Mouse (Mus musculus): ENCODE results near the gene 1700037H04Rik. TPM values are rescaled to one million over a fixed set of nuclear protein-coding genes. Genes with fewer than 3 reads are reported as not detected.

Gene 1700037H04Rik
- total RNA-seq, 1 experiment = 61.6 TPM

DNA sequence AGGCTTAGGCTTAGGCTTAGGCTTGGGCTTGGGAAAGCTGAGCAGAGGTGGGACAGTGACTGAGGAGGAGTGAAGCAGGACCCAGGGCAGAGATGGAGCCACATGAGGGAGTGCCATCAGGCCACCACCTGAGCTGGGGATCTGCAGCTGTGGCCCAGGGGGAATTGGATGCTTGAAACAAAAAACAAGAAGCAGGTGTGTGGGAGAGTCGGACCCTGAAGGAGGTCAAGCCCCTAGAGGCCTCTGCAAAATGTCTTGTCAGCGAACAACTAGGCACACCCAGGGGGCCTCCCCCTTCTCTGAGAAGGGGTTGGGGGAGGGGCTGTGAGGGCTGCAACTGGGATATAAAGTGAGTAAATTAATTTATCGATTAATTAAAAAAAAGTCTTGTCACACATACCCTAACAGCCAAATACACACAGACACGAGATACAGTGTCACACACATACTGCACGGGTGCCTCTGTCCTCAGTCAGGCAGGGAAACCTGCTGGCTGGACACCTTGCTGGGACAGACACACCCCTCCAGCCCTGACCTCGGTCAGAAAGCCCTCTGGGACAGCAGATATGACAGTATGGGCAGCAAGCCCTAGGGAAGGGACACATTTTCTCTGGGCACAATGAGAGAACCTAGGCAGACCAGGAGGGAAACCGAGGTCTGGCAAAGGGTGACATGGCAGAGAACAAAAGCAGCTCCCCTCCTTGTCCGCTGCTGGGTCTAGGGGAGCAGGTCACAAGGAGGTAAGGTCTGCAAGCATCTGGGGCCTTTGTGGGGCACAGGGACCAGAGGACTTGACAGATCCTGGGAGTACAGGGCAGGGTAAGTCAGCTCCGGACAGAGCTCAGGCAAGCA is 33.7 kb downstream of the 1700037H04Rik start:
- no peak for TF ChIP-seq ZNF384 (IDR thresholded peaks at IDR 0.05; ENCODE audit: low read depth, low read length)
- TF ChIP-seq CHD2 (IDR thresholded peaks at IDR 0.05; ENCODE audit: low read depth, low read length) = no peak
- no peak for TF ChIP-seq ZC3H11A (IDR thresholded peaks at IDR 0.05; ENCODE audit: borderline replicate concordance, low read depth, low read length)
- TF ChIP-seq HCFC1 (IDR thresholded peaks at IDR 0.05; ENCODE audit: borderline replicate concordance, insufficient read depth, low read length) = no peak
- TF ChIP-seq MAFK (IDR thresholded peaks at IDR 0.05; ENCODE audit: insufficient read depth, low read depth, low read length) = no peak
- peaks cover 0 to 9% of the 10 kb centered on the region in 2 experiments; a peak in 1 of 4 replicates for H3K4me1 ChIP-seq (ENCODE audit: control insufficient read depth in 2 of 2, insufficient read depth in 2 of 2, low read length in 2 of 2, poor library complexity in 1 of 2)
- no peak overlapping the region for H3K9ac ChIP-seq (ENCODE audit: insufficient read depth, low read depth, low read length, poor library complexity, severe bottlenecking)
- no peak overlapping the region for H3K4me3 ChIP-seq (ENCODE audit: insufficient read depth in 1 of 2, low read depth in 1 of 2, low read length in 2 of 2, poor library complexity in 1 of 2, severe bottlenecking in 1 of 2)
- no peak for DNase-seq (ENCODE audit: low read depth, low spot score)
- H3K27ac ChIP-seq (ENCODE audit: insufficient read depth, low read depth, low read length, poor library complexity, severe bottlenecking) = no peak overlapping the region
- in situ Hi-C loops (cut with MboI; ENCODE audit: low sequenced_read_pairs in 2 of 2, unreplicated experiment in 2 of 2) = no loop called here
- H3K36me3 ChIP-seq (ENCODE audit: control insufficient read depth, insufficient read depth, low read length, poor library complexity, severe bottlenecking) = no peaks in the 10 kb centered on the region
- no peaks in the 10 kb centered on the region for H3K9me3 ChIP-seq (ENCODE audit: control insufficient read depth, insufficient read depth, low read depth, low read length)

DNA sequence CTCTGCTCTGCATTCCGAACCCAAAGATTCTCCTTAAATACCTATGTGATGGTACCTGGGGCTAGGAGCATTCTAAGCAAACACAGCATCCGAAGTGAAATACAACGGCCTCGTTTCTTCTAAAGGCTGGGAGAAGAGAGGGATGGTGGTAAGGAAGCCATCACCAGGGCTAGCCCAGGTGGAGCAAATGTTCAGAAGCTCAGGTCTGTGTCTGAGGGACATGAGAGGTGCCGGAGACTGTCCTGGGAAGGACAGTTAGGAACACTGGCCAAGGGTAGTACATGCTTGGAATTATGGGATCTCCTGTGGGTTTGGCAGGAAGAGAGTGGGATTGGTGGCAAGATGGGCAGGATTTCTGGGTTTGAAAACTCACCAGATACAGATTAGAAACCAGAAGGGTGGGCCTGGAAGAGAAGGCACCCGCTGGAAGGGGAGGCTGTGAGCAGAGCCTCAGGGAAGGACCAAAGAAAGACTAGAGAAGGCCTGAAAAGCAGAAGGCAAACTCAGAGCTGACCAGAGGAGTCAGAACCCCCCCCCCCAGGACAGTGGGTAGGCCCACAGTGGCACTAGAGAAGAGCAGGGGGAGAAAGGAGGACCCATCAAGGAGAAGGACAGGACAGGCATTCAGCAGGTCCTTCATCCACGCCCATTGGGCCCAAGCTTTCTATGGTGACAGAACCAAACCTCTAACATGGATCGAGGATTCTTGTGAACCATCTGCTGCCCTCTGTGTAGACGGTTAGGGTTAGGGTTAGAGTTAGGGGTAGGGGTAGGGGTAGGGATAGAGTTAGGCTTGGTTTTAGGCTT is 34.5 kb downstream of the 1700037H04Rik start:
- H3K36me3 ChIP-seq (ENCODE audit: control insufficient read depth, insufficient read depth, low read length, poor library complexity, severe bottlenecking) = no peaks in the 10 kb centered on the region
- no peaks in the 10 kb centered on the region for H3K9me3 ChIP-seq (ENCODE audit: control insufficient read depth, insufficient read depth, low read depth, low read length)
- H3K9ac ChIP-seq (ENCODE audit: insufficient read depth, low read depth, low read length, poor library complexity, severe bottlenecking) = no peak overlapping the region
- H3K27ac ChIP-seq (ENCODE audit: insufficient read depth, low read depth, low read length, poor library complexity, severe bottlenecking) = no peak overlapping the region; the same call in 1 of the 2 replicates
- in situ Hi-C loops (cut with MboI; ENCODE audit: low sequenced_read_pairs in 2 of 2, unreplicated experiment in 2 of 2) = no loop called here
- H3K4me3 ChIP-seq (ENCODE audit: insufficient read depth in 1 of 2, low read depth in 1 of 2, low read length in 2 of 2, poor library complexity in 1 of 2, severe bottlenecking in 1 of 2) = no peak overlapping the region
- TF ChIP-seq ZNF384 (IDR thresholded peaks at IDR 0.05; ENCODE audit: low read depth, low read length) (no peak), HCFC1 (IDR thresholded peaks at IDR 0.05; ENCODE audit: borderline replicate concordance, insufficient read depth, low read length) (no peak), CHD2 (IDR thresholded peaks at IDR 0.05; ENCODE audit: low read depth, low read length) (no peak), MAFK (IDR thresholded peaks at IDR 0.05; ENCODE audit: insufficient read depth, low read depth, low read length) (no peak), ZC3H11A (IDR thresholded peaks at IDR 0.05; ENCODE audit: borderline replicate concordance, low read depth, low read length) (no peak)
- DNase-seq (ENCODE audit: low read depth, low spot score) = no peak
- peaks cover 0 to 9% of the 10 kb centered on the region in 2 experiments; a peak in 1 of 4 replicates for H3K4me1 ChIP-seq (ENCODE audit: control insufficient read depth in 2 of 2, insufficient read depth in 2 of 2, low read length in 2 of 2, poor library complexity in 1 of 2)

DNA sequence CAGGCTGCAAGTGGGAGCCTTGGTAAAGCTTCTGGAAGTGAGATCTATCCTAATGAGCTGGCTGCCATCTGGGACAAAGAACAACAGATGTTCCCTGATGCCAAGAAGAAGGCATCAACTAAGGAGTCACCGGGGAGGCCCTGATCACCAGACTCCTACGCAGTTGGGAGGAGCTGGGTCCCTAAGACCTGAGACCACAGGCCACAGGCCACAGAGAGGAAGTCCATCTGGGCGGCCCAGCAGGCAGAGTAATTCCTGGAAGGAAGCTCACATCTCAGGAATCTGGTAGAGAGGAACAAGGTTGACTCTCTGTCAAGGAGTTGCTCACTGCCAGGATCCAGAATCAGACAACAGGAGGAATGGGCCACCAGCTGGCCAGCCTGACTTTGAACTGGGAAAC is 35.7 kb downstream of the 1700037H04Rik start:
- DNase-seq (ENCODE audit: low read depth, low spot score) = no peak
- no peak overlapping the region for H3K9ac ChIP-seq (ENCODE audit: insufficient read depth, low read depth, low read length, poor library complexity, severe bottlenecking)
- in situ Hi-C loops (cut with MboI; ENCODE audit: low sequenced_read_pairs in 2 of 2, unreplicated experiment in 2 of 2) = no loop called here
- no peak overlapping the region for H3K27ac ChIP-seq (ENCODE audit: insufficient read depth, low read depth, low read length, poor library complexity, severe bottlenecking)
- H3K9me3 ChIP-seq (ENCODE audit: control insufficient read depth, insufficient read depth, low read depth, low read length) = no peaks in the 10 kb centered on the region
- H3K4me3 ChIP-seq (ENCODE audit: insufficient read depth in 1 of 2, low read depth in 1 of 2, low read length in 2 of 2, poor library complexity in 1 of 2, severe bottlenecking in 1 of 2) = no peak overlapping the region
- no peak for TF ChIP-seq ZNF384 (IDR thresholded peaks at IDR 0.05; ENCODE audit: low read depth, low read length)
- no peak for TF ChIP-seq HCFC1 (IDR thresholded peaks at IDR 0.05; ENCODE audit: borderline replicate concordance, insufficient read depth, low read length)
- TF ChIP-seq MAFK (IDR thresholded peaks at IDR 0.05; ENCODE audit: insufficient read depth, low read depth, low read length) = no peak
- TF ChIP-seq ZC3H11A (IDR thresholded peaks at IDR 0.05; ENCODE audit: borderline replicate concordance, low read depth, low read length) = no peak
- TF ChIP-seq CHD2 (IDR thresholded peaks at IDR 0.05; ENCODE audit: low read depth, low read length) = no peak
- H3K4me1 ChIP-seq (ENCODE audit: control insufficient read depth in 2 of 2, insufficient read depth in 2 of 2, low read length in 2 of 2, poor library complexity in 1 of 2) = peaks cover 0 to 9% of the 10 kb centered on the region in 2 experiments; a peak in 1 of 4 replicates
- no peaks in the 10 kb centered on the region for H3K36me3 ChIP-seq (ENCODE audit: control insufficient read depth, insufficient read depth, low read length, poor library complexity, severe bottlenecking)

DNA sequence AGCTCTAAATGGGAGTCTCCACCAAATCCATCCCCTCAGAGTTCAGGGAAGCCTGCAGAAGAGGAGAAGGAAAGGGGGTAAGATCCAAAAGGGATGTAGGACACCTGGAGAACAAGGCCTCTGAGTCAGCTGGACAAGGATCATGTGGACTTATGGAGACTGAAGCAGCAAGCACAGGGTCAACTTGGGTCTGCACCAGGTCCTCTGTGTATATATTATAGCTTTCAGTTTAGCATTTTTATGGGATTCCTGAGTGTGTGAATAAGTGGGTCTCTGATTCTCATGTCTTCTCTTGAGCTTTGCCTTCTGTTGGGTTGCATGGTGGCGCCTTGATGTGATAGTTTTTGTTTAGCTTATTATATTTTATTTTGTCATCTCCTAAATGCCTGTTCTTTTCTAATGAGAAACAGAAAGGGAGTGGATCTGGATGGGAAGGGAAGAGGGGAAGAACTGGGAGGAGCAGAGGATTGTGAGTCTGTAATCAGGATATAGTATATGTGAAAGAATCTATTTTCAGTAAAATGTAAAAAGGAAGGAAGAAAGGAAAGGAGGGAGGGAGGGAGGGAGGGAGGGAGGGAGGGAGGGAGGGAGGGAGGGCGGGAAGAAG is 40.8 kb downstream of the 1700037H04Rik start:
- TF ChIP-seq MAFK (IDR thresholded peaks at IDR 0.05; ENCODE audit: insufficient read depth, low read depth, low read length) = no peak
- TF ChIP-seq CHD2 (IDR thresholded peaks at IDR 0.05; ENCODE audit: low read depth, low read length) = no peak
- no peak for TF ChIP-seq HCFC1 (IDR thresholded peaks at IDR 0.05; ENCODE audit: borderline replicate concordance, insufficient read depth, low read length)
- no peak for TF ChIP-seq ZC3H11A (IDR thresholded peaks at IDR 0.05; ENCODE audit: borderline replicate concordance, low read depth, low read length)
- TF ChIP-seq ZNF384 (IDR thresholded peaks at IDR 0.05; ENCODE audit: low read depth, low read length) = no peak
- no peaks in the 10 kb centered on the region for H3K9me3 ChIP-seq (ENCODE audit: control insufficient read depth, insufficient read depth, low read depth, low read length)
- H3K9ac ChIP-seq (ENCODE audit: insufficient read depth, low read depth, low read length, poor library complexity, severe bottlenecking) = no peak overlapping the region
- no peak overlapping the region for H3K4me3 ChIP-seq (ENCODE audit: insufficient read depth in 1 of 2, low read depth in 1 of 2, low read length in 2 of 2, poor library complexity in 1 of 2, severe bottlenecking in 1 of 2)
- no peaks in the 10 kb centered on the region for H3K36me3 ChIP-seq (ENCODE audit: control insufficient read depth, insufficient read depth, low read length, poor library complexity, severe bottlenecking)
- no peak overlapping the region for H3K27ac ChIP-seq (ENCODE audit: insufficient read depth, low read depth, low read length, poor library complexity, severe bottlenecking)
- no peaks in the 10 kb centered on the region for H3K4me1 ChIP-seq (ENCODE audit: control insufficient read depth in 2 of 2, insufficient read depth in 2 of 2, low read length in 2 of 2, poor library complexity in 1 of 2)
- in situ Hi-C loops (cut with MboI; ENCODE audit: low sequenced_read_pairs in 2 of 2, unreplicated experiment in 2 of 2) = no loop called here
- no peak for DNase-seq (ENCODE audit: low read depth, low spot score)

Data from ES-E14 (cell line).